Comparison of ENCODE assay signal across 9 mouse cellular contexts in genomic region chr13:107207354-107208181, GRCm38 (mm10).
DNase-seq lines count a peak whose midpoint lies in the region; ATAC-seq and TF ChIP-seq lines count a peak whose summit lies in the region.
"Had no signal": no experiment of that assay in that cellular context is flagged by ENCODE, and none has a peak within 500 bp of the region (broad histone marks: within the 10 kb centered on the region; RNA-seq: fewer than 3 reads in every experiment).

No protein-coding gene starts in this region.

- TF ChIP-seq CTCF in layer of hippocampus, adult 2 months (conservative IDR thresholded peaks at IDR 0.05), result no peak

- 23% methylated on average over 20 of the region's 20 CpGs for WGBS in forebrain, embryonic 16.5 days
- 47% methylated on average over 20 of the region's 20 CpGs for WGBS in hindbrain, embryonic 10.5 days

- peak; percentile 2 for DNase-seq in CD4-positive helper T cell, adult 2 months (ENCODE audit: low read depth, low spot score)
- peak; percentile 9 for DNase-seq in cerebellum, adult 11-12 months
- DNase-seq in hindbrain, embryonic 10.5 days (ENCODE audit: low spot score), result peak; percentile 77
- peak; percentile 77 to 83 for DNase-seq in layer of hippocampus, adult 2 months (ENCODE audit: low spot score in 2 of 2)
- peak; percentile 78 for DNase-seq in lung, postnatal 10 days
- DNase-seq in right cerebral cortex, adult 18-20 months, result peak; percentile 83

- no peaks in the 10 kb centered on the region for H3K9me3 ChIP-seq in forebrain, embryonic 16.5 days (ENCODE audit: control insufficient read depth, low read length)
- H3K9me3 ChIP-seq in hindbrain, embryonic 10.5 days, result no peaks in the 10 kb centered on the region

- H3K36me3 ChIP-seq in forebrain, embryonic 16.5 days (ENCODE audit: control insufficient read depth, insufficient read depth), result no peaks in the 10 kb centered on the region
- H3K36me3 ChIP-seq in hindbrain, embryonic 10.5 days, result no peaks in the 10 kb centered on the region

- ATAC-seq in forebrain, embryonic 16.5 days, result peak; percentile 98
- ATAC-seq in erythroblast, adult 5-6 weeks (replicated peaks; ENCODE audit: low FRiP score, poor library complexity, severe bottlenecking), result no peak
- ATAC-seq: Patski had no signal

- H3K4me2 ChIP-seq in forebrain, embryonic 16.5 days (ENCODE audit: low read length), result peak overlapping the region; percentile 66

- peak overlapping the region; percentile 52 for H3K9ac ChIP-seq in forebrain, embryonic 16.5 days (replicated peaks; ENCODE audit: low read depth, low read length)

- H3K4me1 ChIP-seq in forebrain, embryonic 16.5 days (replicated peaks; ENCODE audit: control insufficient read depth, insufficient read depth, low read length), result peaks cover 8% of the 10 kb centered on the region; the same call in 1 of the 2 replicates
- H3K4me1 ChIP-seq in hindbrain, embryonic 10.5 days (replicated peaks), result peaks cover 14% of the 10 kb centered on the region

- peak overlapping the region; percentile 37 for H3K27ac ChIP-seq in forebrain, embryonic 16.5 days (ENCODE audit: low read length)
- H3K27ac ChIP-seq in hindbrain, embryonic 10.5 days, result peak overlapping the region; percentile 71
- peak overlapping the region; percentile 82 for H3K27ac ChIP-seq in layer of hippocampus, adult 2 months

- peak overlapping the region; percentile 36 for H3K4me3 ChIP-seq in forebrain, embryonic 16.5 days (replicated peaks; ENCODE audit: low read length)
- peak overlapping the region; percentile 33 for H3K4me3 ChIP-seq in hindbrain, embryonic 10.5 days
- peak overlapping the region; percentile 54 for H3K4me3 ChIP-seq in layer of hippocampus, adult 2 months

- no peaks in the 10 kb centered on the region for H3K27me3 ChIP-seq in forebrain, embryonic 16.5 days (replicated peaks; ENCODE audit: control insufficient read depth, insufficient read depth, low read length)
- H3K27me3 ChIP-seq in hindbrain, embryonic 10.5 days (ENCODE audit: insufficient read depth, poor library complexity, severe bottlenecking), result no peaks in the 10 kb centered on the region; the same call in none of the 2 replicates

Comparison
In these comparisons a context has a peak if more than half of its experiments do, and no peak if none do; other contexts are left out.
1. DNase-seq: peak in every context shown above with its lines; median percentile 83 in right cerebral cortex, adult 18-20 months; 80 in layer of hippocampus, adult 2 months; 78 in lung, postnatal 10 days; 77 in hindbrain, embryonic 10.5 days; 9 in cerebellum, adult 11-12 months; 2 in CD4-positive helper T cell, adult 2 months.